In the genomic region with DNA sequence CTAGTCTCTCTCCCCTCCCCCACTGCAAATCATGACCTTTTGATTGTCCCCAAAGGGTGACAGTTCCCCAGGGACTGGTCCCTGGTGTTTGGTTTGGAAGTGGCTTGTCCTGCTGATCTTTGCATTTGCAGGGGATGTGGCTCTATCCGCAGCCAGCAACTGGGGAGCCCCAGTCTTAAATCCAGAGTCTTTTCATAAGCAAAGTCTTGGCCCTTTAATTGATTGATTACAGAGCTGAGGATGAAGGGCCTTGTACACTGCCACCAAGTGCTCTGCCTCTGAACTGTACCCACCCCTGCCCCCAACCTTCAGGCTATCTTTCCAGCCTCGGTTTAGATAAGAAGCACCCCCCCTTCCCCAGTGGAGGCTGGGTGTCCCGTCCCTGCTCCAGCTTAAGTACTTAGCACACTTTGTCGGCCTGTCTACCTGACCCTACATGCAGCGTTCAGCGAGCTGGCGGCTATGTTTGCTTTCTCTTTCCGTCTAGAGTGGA, we compare ENCODE assay signal across 10 mouse cellular contexts. TPM values are rescaled to one million over a fixed set of nuclear protein-coding genes. Genes with fewer than 3 reads are reported as not detected.
DNase-seq lines count a peak whose midpoint lies in the region; ATAC-seq lines count a peak whose summit lies in the region.
"Had no signal": no experiment of that assay in that cellular context is flagged by ENCODE, and none has a peak within 500 bp of the region (broad histone marks: within the 10 kb centered on the region; RNA-seq: fewer than 3 reads in every experiment).

No protein-coding gene starts in this region.

- no peaks in the 10 kb centered on the region for H3K9me3 ChIP-seq in embryonic facial prominence, embryonic 13.5 days
- H3K9me3 ChIP-seq in forebrain, embryonic 14.5 days (replicated peaks; ENCODE audit: control insufficient read depth, low read length): no peaks in the 10 kb centered on the region
- H3K9me3 ChIP-seq: megakaryocyte, embryonic 14.5 days had no signal

- peaks cover 44% of the 10 kb centered on the region for H3K27me3 ChIP-seq in embryonic facial prominence, embryonic 13.5 days
- H3K27me3 ChIP-seq in forebrain, embryonic 14.5 days (replicated peaks; ENCODE audit: control insufficient read depth, insufficient read depth, low read length): 0 out of 2 replicates have a peak, but pooled peaks cover 5% of the 10 kb centered on the region

- 0 out of 2 replicates have a peak overlapping the region, but pooled peaks have one; percentile 11 for H3K9ac ChIP-seq in embryonic facial prominence, embryonic 13.5 days
- no peak overlapping the region for H3K9ac ChIP-seq in forebrain, embryonic 14.5 days (ENCODE audit: low read length)

- WGBS in embryonic facial prominence, embryonic 13.5 days: 27% methylated on average over 8 of the region's 8 CpGs
- 23% methylated on average over 8 of the region's 8 CpGs for WGBS in forebrain, embryonic 14.5 days

- no peaks in the 10 kb centered on the region for H3K36me3 ChIP-seq in embryonic facial prominence, embryonic 13.5 days
- H3K36me3 ChIP-seq in forebrain, embryonic 14.5 days (ENCODE audit: control insufficient read depth, insufficient read depth, low read length): no peaks in the 10 kb centered on the region

- H3K4me2 ChIP-seq in embryonic facial prominence, embryonic 13.5 days: no peak overlapping the region; the same call in 1 of the 2 replicates
- H3K4me2 ChIP-seq in forebrain, embryonic 14.5 days (ENCODE audit: low read length): no peak overlapping the region

- H3K4me3 ChIP-seq in embryonic facial prominence, embryonic 13.5 days: no peak overlapping the region
- no peak overlapping the region for H3K4me3 ChIP-seq in forebrain, embryonic 14.5 days (ENCODE audit: low read depth, low read length)
- H3K4me3 ChIP-seq: erythroblast, embryonic 14.5 days; megakaryocyte, embryonic 14.5 days had no signal

- no peak overlapping the region for H3K27ac ChIP-seq in embryonic facial prominence, embryonic 13.5 days
- H3K27ac ChIP-seq in forebrain, embryonic 14.5 days (ENCODE audit: low read depth, low read length): no peak overlapping the region

- peaks cover 35% of the 10 kb centered on the region for H3K4me1 ChIP-seq in embryonic facial prominence, embryonic 13.5 days
- H3K4me1 ChIP-seq in forebrain, embryonic 14.5 days (ENCODE audit: control insufficient read depth, insufficient read depth, low read length): no peaks in the 10 kb centered on the region

- DNase-seq in adrenal gland, postnatal 14 days: peak; percentile 52
- DNase-seq in adrenal gland, postnatal 25 days: no peak
- peak; percentile 51 to 67 for DNase-seq in kidney, postnatal 4 days
- peak; percentile 58 to 79 for DNase-seq in lung, postnatal 4 days
- no peak for DNase-seq in left cerebral cortex, postnatal 4 days
- no peak for DNase-seq in ovary, adult 18-20 months (ENCODE audit: low spot score)
- DNase-seq in forebrain, embryonic 14.5 days (ENCODE audit: low spot score): no peak

- no peak for ATAC-seq in embryonic facial prominence, embryonic 13.5 days (ENCODE audit: insufficient number of reproducible peaks, insufficient read depth, low FRiP score, low TSS enrichment, low read depth)
- no peak for ATAC-seq in forebrain, embryonic 14.5 days

- intact Hi-C loops in left cerebral cortex, postnatal 4 days (cut with DNase I): no loop called here

RNA-seq across cellular contexts. Expression of a gene that starts 9.2 kb away (rescaled TPM):
- total RNA-seq in adrenal gland, postnatal 14 days (2021): 11.4 and 11.8 TPM in 2 replicates
- 8.4 and 11.8 TPM in 2 replicates for total RNA-seq in adrenal gland, postnatal 25 days (2021)
- polyA plus RNA-seq in embryonic facial prominence, embryonic 13.5 days (2015; fragmentation: Nextera tagmentation; extraction: Ambion mirVana): 8.1 and 9.5 TPM in 2 replicates
- 1 to 10 TPM; 1.1 to 2.4 TPM for total RNA-seq in left cerebral cortex, postnatal 4 days (2021)
- 0.70 and 1.3 TPM in 2 replicates for polyA plus RNA-seq in forebrain, embryonic 14.5 days (2014; fragmentation: Nextera tagmentation; extraction: Ambion mirVana)

RNA-seq across cellular contexts. Expression of a gene that starts 18.5 kb away (rescaled TPM):
- total RNA-seq in adrenal gland, postnatal 14 days (2021): 16.3 and 20.3 TPM in 2 replicates
- total RNA-seq in adrenal gland, postnatal 25 days (2021): 20.7 and 27.4 TPM in 2 replicates
- polyA plus RNA-seq in embryonic facial prominence, embryonic 13.5 days (2015; fragmentation: Nextera tagmentation; extraction: Ambion mirVana): 31.3 and 34.6 TPM in 2 replicates
- total RNA-seq in left cerebral cortex, postnatal 4 days (2021): 10 to 100 TPM; 15.1 to 19.1 TPM
- polyA plus RNA-seq in forebrain, embryonic 14.5 days (2014; fragmentation: Nextera tagmentation; extraction: Ambion mirVana): 15.2 and 19.1 TPM in 2 replicates

RNA-seq across cellular contexts. Expression of a gene that starts 19.6 kb away (rescaled TPM):
- 53.7 and 57.5 TPM in 2 replicates for total RNA-seq in adrenal gland, postnatal 14 days (2021)
- total RNA-seq in adrenal gland, postnatal 25 days (2021): 56.2 and 73.4 TPM in 2 replicates
- 16.1 and 17.3 TPM in 2 replicates for polyA plus RNA-seq in embryonic facial prominence, embryonic 13.5 days (2015; fragmentation: Nextera tagmentation; extraction: Ambion mirVana)
- 10 to 100 TPM; 13.4 to 14.5 TPM for total RNA-seq in left cerebral cortex, postnatal 4 days (2021)
- polyA plus RNA-seq in forebrain, embryonic 14.5 days (2014; fragmentation: Nextera tagmentation; extraction: Ambion mirVana): 8.0 and 8.9 TPM in 2 replicates

RNA-seq across cellular contexts. Expression of a gene that starts 25.1 kb away (rescaled TPM):
- total RNA-seq in adrenal gland, postnatal 14 days (2021): 0.26 TPM in 1 of 2 replicates, not detected in the other
- 0.36 TPM in 1 of 2 replicates, not detected in the other for total RNA-seq in adrenal gland, postnatal 25 days (2021)
- 0.67 and 1.0 TPM in 2 replicates for polyA plus RNA-seq in embryonic facial prominence, embryonic 13.5 days (2015; fragmentation: Nextera tagmentation; extraction: Ambion mirVana)
- total RNA-seq in left cerebral cortex, postnatal 4 days (2021): under 1 TPM in 1 of 2 experiments, not detected in 1; 0.28 TPM
- polyA plus RNA-seq in forebrain, embryonic 14.5 days (2014; fragmentation: Nextera tagmentation; extraction: Ambion mirVana): not detected in 2 replicates
- polyA plus RNA-seq: erythroblast, embryonic 14.5 days had no signal

Comparison
In these comparisons a context has a peak if more than half of its experiments do, and no peak if none do; other contexts are left out.
1. DNase-seq: peak in adrenal gland, postnatal 14 days (single experiment), kidney, postnatal 4 days (2 of 2) and lung, postnatal 4 days (2 of 2); none in adrenal gland, postnatal 25 days (single experiment), left cerebral cortex, postnatal 4 days (single experiment), ovary, adult 18-20 months (single experiment) and forebrain, embryonic 14.5 days (single experiment).